Mouse (Mus musculus) embryonic facial prominence, embryonic 15.5 days (tissue): ENCODE results near the gene Drg1. TPM values are rescaled to one million over a fixed set of nuclear protein-coding genes. Genes with fewer than 3 reads are reported as not detected.

Experiments
- ATAC-seq: fragments of 200-750 bp; cut with Nextera tagmentation; 2 replicates; pipeline ENCODE4 v1.8.0; 2017; ENCODE audit warnings: low read depth, moderate TSS enrichment; ENCODE audit not compliant: insufficient number of reproducible peaks, low FRiP score, low TSS enrichment
- H3K27ac ChIP-seq: fragments of 300-500 bp; sonication (generic); replicated peaks from 2 replicates; pipeline ENCODE4 v1.5.1; 2015; ENCODE audit warnings: mild to moderate bottlenecking, inconsistent platforms
- H3K27me3 ChIP-seq: fragments of 300-500 bp; sonication (generic); 2 replicates; pipeline ENCODE4 v1.6.1; 2015; ENCODE audit warnings: inconsistent platforms
- H3K36me3 ChIP-seq: fragments of 300-500 bp; sonication (generic); 2 replicates; pipeline ENCODE4 v1.6.1; 2015; ENCODE audit warnings: mild to moderate bottlenecking, inconsistent platforms
- H3K4me1 ChIP-seq: fragments of 300-500 bp; sonication (generic); 2 replicates; pipeline ENCODE4 v1.6.1; 2015; ENCODE audit warnings: inconsistent platforms
- H3K4me2 ChIP-seq: fragments of 300-500 bp; sonication (generic); replicated peaks from 2 replicates; pipeline ENCODE4 v1.6.1; 2015; ENCODE audit warnings: mild to moderate bottlenecking, inconsistent platforms
- H3K4me3 ChIP-seq: fragments of 300-500 bp; sonication (generic); replicated peaks from 2 replicates; pipeline ENCODE4 v1.5.1; 2015; ENCODE audit warnings: mild to moderate bottlenecking, inconsistent platforms
- H3K9ac ChIP-seq: fragments of 300-500 bp; sonication (generic); 2 replicates; pipeline ENCODE4 v1.6.1; 2015; ENCODE audit warnings: inconsistent platforms
- H3K9me3 ChIP-seq: fragments of 300-500 bp; sonication (generic); replicated peaks from 2 replicates; pipeline ENCODE4 v1.6.1; 2016; ENCODE audit warnings: inconsistent platforms
- WGBS: fragments of 180-500 bp; shearing (Covaris S2); methylation state at CpG from one replicate; pipeline ENCODE4 v1.1.7; 2015; 5-methylcytosine and 5-hydroxymethylcytosine counted together
- polyA plus RNA-seq: library from polyadenylated mRNA; unstranded; fragments of >200 nt; fragmentation: Nextera tagmentation; extraction: Ambion mirVana; gene quantifications from 2 replicates; pipeline ENCODE4 v1.2.1, GENCODE M21; 2015

Drg1 gene
- 188 and 201 TPM in 2 replicates for polyA plus RNA-seq

- H3K27me3 ChIP-seq, result no peaks in the 10 kb centered on the region
- peak within 1 kb of the TSS; percentile 100 for H3K9ac ChIP-seq
- H3K36me3 ChIP-seq, result peaks cover 25% of the 10 kb centered on the region
- H3K4me3 ChIP-seq, result peak within 1 kb of the TSS; percentile 82
- peaks cover 15% of the 10 kb centered on the region for H3K4me1 ChIP-seq
- peak within 1 kb of the TSS; percentile 63 for H3K4me2 ChIP-seq
- peak; percentile 98 for ATAC-seq
- H3K9me3 ChIP-seq, result no peaks in the 10 kb centered on the region
- H3K27ac ChIP-seq, result peak within 1 kb of the TSS; percentile 97
- WGBS, result under 1% methylated on average over 70 of the region's 72 CpGs
Observed at GRCm38 (mm10) chr11:3266079-3266685, at the start of gene Drg1. Drg1 (minus strand) TSS chr11:3266415.

GRCm38 (mm10) chr11:3314148-3314547, 47.9 kb upstream of the Drg1 start:
- no peak for ATAC-seq
- WGBS, result 24% methylated on average over 2 of the region's 2 CpGs
- Histone ChIP-seq H3K4me1 (0 out of 2 replicates have a peak, but pooled peaks cover 4% of the 10 kb centered on the region), H3K27me3 (no peaks in the 10 kb centered on the region), H3K9ac (no peak overlapping the region), H3K9me3 (no peaks in the 10 kb centered on the region), H3K4me2 (no peak overlapping the region), H3K4me3 (no peak overlapping the region), H3K36me3 (peaks cover 21% of the 10 kb centered on the region), H3K27ac (no peak overlapping the region)

DNA sequence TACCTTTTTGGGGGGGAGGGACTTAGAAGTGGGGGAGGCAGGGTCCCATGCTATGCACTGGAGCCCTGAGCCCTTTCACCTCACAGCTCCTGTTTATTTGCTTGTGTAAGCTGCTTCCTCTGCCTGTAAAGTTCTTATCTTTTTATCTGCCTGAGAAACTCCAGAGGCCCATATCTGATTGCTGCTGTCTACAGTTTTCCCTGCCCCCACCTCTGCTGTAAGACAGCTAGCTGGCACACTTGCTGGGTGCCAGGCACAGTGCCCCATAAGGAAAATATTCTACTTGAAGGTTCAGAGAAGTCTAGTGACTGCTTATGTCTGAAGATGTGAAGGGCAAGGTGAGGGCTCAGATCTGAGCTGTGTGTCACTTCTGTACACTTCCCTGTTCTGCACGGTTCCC, 47.1 kb upstream of the Drg1 start:
- Histone ChIP-seq H3K27me3 (no peaks in the 10 kb centered on the region), H3K4me2 (no peak overlapping the region), H3K9ac (no peak overlapping the region), H3K9me3 (no peaks in the 10 kb centered on the region), H3K27ac (no peak overlapping the region), H3K4me3 (no peak overlapping the region), H3K4me1 (0 out of 2 replicates have a peak, but pooled peaks cover 4% of the 10 kb centered on the region), H3K36me3 (peaks cover 29% of the 10 kb centered on the region)
- no peak for ATAC-seq
- 88% methylated on average over 1 of the region's 1 CpGs for WGBS

DNA sequence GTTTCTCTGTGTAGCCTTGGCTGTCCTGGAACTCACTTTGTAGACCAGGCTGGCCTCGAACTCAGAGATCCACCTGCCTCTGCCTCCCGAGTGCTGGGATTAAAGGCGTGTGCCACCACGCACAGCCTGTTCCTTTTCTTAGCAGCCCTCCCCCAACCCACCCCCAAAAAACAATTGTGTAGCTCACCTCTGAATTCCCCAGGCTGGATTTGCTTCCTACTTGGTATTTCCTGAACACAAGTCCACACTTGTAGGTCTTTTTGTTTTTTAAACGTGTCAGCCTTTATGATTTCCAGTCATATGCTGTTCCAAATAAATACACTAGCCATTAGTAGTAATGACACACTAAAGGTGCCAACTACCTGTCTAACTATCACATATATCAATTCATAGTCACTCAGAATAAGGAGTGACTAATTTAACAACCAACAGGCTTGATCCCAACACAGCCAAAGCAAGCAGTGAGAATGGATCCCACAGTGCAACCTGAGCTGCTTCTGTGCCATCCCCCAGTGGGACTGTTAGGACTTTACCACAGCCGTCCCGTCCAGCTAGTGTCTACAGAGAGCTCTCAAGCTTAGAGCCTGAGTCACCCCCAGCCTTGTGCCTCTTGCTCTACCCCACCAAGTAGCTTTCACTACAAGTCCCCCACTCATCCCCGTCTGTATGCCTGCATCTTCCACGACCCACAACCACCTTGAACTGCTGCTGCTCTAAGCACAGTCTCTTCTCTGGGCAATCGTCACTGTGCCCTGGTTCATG, 45.6 kb upstream of the Drg1 start:
- WGBS, result 77% methylated on average over 10 of the region's 10 CpGs
- H3K27ac ChIP-seq, result no peak overlapping the region
- no peak overlapping the region for H3K4me2 ChIP-seq
- no peaks in the 10 kb centered on the region for H3K9me3 ChIP-seq
- peaks cover 45% of the 10 kb centered on the region for H3K36me3 ChIP-seq
- no peak overlapping the region for H3K4me3 ChIP-seq
- 0 out of 2 replicates have a peak, but pooled peaks have one; percentile 9 for ATAC-seq
- H3K9ac ChIP-seq, result no peak overlapping the region
- H3K27me3 ChIP-seq, result no peaks in the 10 kb centered on the region
- 0 out of 2 replicates have a peak, but pooled peaks cover 4% of the 10 kb centered on the region for H3K4me1 ChIP-seq

DNA sequence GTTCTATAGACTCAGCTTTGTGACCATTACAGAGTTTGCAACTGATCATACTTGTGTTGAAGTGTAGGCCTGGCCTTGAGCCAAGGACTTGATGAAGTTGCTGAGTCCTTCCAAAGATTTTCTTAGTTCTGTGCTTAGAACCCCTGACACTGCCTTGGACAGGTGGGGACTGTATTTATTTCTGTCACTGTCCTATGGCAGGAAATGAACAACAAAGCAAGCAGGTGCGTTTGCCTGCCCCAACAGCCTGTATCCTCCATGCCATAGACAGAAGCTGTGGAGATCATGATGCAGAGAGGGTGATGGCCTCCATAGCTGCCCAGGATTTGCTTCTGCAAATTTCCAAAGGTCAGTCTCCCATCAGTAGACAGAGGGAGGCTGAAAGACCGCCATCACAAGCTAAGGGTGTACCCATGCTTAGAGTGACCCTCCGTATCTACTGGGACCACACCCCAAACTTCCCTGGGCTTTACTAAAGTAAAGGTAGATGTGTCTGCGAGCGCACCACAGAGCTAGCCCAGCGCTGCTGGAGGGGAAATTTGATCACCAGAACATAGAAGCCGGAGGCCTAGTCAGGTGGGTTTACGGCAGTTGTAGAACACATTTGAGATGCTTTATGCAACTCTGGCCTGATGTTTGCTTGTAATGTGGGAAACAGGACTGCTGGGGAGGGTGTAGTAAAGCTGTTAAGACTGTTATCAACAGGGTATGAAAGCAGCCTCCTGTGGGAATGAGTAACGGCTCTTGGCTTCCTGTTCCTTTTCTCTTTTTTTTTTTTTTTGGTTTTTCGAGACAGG, 44.8 kb upstream of the Drg1 start:
- no peak overlapping the region for H3K27ac ChIP-seq
- peaks cover 51% of the 10 kb centered on the region for H3K36me3 ChIP-seq
- H3K4me3 ChIP-seq, result no peak overlapping the region
- H3K9me3 ChIP-seq, result no peaks in the 10 kb centered on the region
- H3K4me2 ChIP-seq, result no peak overlapping the region
- ATAC-seq, result no peak
- 0 out of 2 replicates have a peak, but pooled peaks cover 4% of the 10 kb centered on the region for H3K4me1 ChIP-seq
- no peak overlapping the region for H3K9ac ChIP-seq
- 87% methylated on average over 9 of the region's 10 CpGs for WGBS
- H3K27me3 ChIP-seq, result no peaks in the 10 kb centered on the region

DNA sequence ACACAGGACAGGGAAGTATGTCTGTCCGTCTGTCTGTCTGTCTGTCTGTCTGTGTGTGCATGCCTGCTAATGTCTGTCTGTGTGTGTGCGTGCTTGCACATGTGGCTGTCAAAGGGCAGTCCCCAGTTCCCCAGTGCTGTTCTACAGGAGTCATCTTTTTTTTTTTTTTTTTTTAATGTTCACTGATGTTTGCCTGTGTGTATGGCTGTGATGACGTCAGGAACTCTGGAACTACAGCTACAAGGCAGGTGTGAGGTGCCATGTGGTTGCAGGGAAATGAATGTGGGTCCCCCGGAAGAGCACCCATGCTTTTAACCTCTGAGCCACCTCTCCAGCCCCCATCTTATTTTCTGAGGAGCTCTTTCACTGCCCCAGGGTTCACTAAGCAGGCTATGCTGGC, 43.7 kb upstream of the Drg1 start:
- WGBS, result 87% methylated on average over 4 of the region's 4 CpGs
- Histone ChIP-seq H3K4me3 (no peak overlapping the region), H3K9me3 (no peaks in the 10 kb centered on the region), H3K9ac (no peak overlapping the region), H3K4me2 (no peak overlapping the region), H3K27ac (no peak overlapping the region), H3K36me3 (peaks cover 62% of the 10 kb centered on the region), H3K4me1 (0 out of 2 replicates have a peak, but pooled peaks cover 4% of the 10 kb centered on the region), H3K27me3 (no peaks in the 10 kb centered on the region)
- ATAC-seq, result no peak

- Histone ChIP-seq H3K4me2 (no peak overlapping the region), H3K9me3 (no peaks in the 10 kb centered on the region), H3K4me3 (no peak overlapping the region), H3K36me3 (peaks cover 81% of the 10 kb centered on the region), H3K27me3 (no peaks in the 10 kb centered on the region), H3K4me1 (peaks cover 8% of the 10 kb centered on the region; the same call in 1 of the 2 replicates), H3K9ac (no peak overlapping the region), H3K27ac (no peak overlapping the region)
- WGBS, result 89% methylated on average over 3 of the region's 3 CpGs
- no peak for ATAC-seq
Observed at GRCm38 (mm10) chr11:3307875-3308274, 41.7 kb upstream of the Drg1 start.

DNA sequence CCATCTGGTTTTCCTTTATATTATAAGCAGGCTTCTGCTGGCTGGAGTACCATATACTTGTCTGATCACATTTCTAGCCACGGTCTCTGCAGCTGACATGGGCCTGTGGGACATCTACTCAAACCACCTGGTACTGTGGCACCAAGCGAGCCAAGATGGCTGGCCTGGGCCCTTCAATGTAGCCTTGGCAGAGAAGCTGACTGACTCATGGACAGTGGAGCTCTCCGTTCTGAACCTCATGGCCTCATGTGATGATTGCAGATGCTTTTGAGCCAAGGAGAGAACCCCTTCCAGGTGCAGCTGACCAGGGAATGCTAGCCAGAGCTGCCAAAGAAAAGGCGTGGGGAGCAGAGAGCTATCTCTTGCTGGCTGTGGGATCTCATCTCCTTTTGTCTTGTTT, 39.6 kb upstream of the Drg1 start:
- H3K9me3 ChIP-seq, result no peaks in the 10 kb centered on the region
- peaks cover 98% of the 10 kb centered on the region for H3K36me3 ChIP-seq
- no peaks in the 10 kb centered on the region for H3K27me3 ChIP-seq
- H3K27ac ChIP-seq, result no peak overlapping the region
- WGBS, result 87% methylated on average over 4 of the region's 4 CpGs
- no peak for ATAC-seq
- no peak overlapping the region for H3K9ac ChIP-seq
- H3K4me2 ChIP-seq, result no peak overlapping the region
- no peak overlapping the region for H3K4me3 ChIP-seq
- H3K4me1 ChIP-seq, result peaks cover 19% of the 10 kb centered on the region; the same call in 1 of the 2 replicates

GRCm38 (mm10) chr11:3302792-3303191, 36.6 kb upstream of the Drg1 start:
- Histone ChIP-seq H3K4me1 (peaks cover 20% of the 10 kb centered on the region; the same call in 1 of the 2 replicates), H3K9ac (no peak overlapping the region), H3K4me2 (no peak overlapping the region), H3K27ac (no peak overlapping the region), H3K36me3 (peaks cover 97% of the 10 kb centered on the region), H3K4me3 (no peak overlapping the region), H3K27me3 (no peaks in the 10 kb centered on the region), H3K9me3 (no peaks in the 10 kb centered on the region)
- 69% methylated on average over 4 of the region's 4 CpGs for WGBS
- ATAC-seq, result no peak

DNA sequence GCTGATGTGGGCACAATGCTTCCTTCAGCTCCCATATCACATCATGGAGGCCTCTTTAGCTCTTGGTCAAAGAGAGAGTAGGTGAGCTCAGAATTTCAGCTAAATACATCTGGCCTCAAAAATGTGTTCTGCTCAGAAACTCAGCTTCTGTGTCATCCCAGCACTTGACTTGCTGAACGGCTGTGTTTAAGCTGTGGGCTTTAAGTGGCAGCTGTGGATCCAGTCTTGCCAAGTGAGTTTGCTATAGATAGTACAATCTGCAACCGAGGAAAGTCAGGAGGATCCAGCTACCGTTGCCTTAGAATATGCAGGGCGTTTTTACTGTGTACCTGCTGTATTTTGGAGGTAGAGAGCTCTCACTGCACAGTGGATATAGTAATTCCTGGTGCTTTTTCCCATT, 36.2 kb upstream of the Drg1 start:
- WGBS, result 69% methylated on average over 4 of the region's 4 CpGs
- Histone ChIP-seq H3K4me1 (peaks cover 24% of the 10 kb centered on the region; the same call in 1 of the 2 replicates), H3K9me3 (no peaks in the 10 kb centered on the region), H3K4me3 (no peak overlapping the region), H3K27ac (0 out of 2 replicates have a peak overlapping the region, but pooled peaks have one; percentile 36), H3K27me3 (no peaks in the 10 kb centered on the region), H3K9ac (no peak overlapping the region), H3K36me3 (peaks cover 97% of the 10 kb centered on the region), H3K4me2 (no peak overlapping the region)
- ATAC-seq, result no peak

DNA sequence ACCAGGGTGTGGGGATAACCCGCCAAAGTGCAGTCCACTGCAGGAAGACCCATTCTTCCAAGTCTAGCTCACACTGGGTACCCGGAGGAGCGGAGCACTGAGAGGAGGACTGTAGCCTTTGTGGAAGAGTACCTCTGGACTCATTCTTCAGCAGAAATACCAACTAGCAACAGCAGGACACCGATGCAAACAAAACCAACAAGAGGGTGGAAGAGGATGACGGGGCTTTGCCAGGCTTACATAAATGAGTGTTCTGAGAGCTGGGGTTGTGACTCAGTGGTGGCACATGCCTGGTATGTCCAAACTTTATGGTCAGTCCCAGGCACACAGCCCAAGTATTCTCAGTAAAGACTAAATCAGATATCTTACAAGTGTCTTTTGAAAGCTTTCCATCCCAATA, 34.9 kb upstream of the Drg1 start:
- H3K36me3 ChIP-seq, result peaks cover 98% of the 10 kb centered on the region
- whole genome bisulfite sequencing, result 94% methylated on average over 5 of the region's 5 CpGs
- H3K27me3 ChIP-seq, result no peaks in the 10 kb centered on the region
- no peak for ATAC-seq
- H3K4me2 ChIP-seq, result no peak overlapping the region
- no peaks in the 10 kb centered on the region for H3K9me3 ChIP-seq
- H3K4me3 ChIP-seq, result no peak overlapping the region
- no peak overlapping the region for H3K27ac ChIP-seq
- peaks cover 26% of the 10 kb centered on the region; the same call in 1 of the 2 replicates for H3K4me1 ChIP-seq
- H3K9ac ChIP-seq, result no peak overlapping the region
